Mouse (Mus musculus): Measurements from ENCODE around the gene Prtg.

The Prtg gene

GRCm38 (mm10) chr9:72862186-72862585, 55.5 kb downstream of the Prtg start:
- DNase-seq (ENCODE audit: low spot score in 2 of 2) = no peak

GRCm38 (mm10) chr9:72862955-72863354, 56.3 kb downstream of the Prtg start:
- DNase-seq (ENCODE audit: low spot score in 2 of 2) = no peak

GRCm38 (mm10) chr9:72863773-72864172, 57.1 kb downstream of the Prtg start:
- DNase-seq (ENCODE audit: low spot score in 2 of 2) = no peak

GRCm38 (mm10) chr9:72867434-72867833, 60.8 kb downstream of the Prtg start:
- DNase-seq (ENCODE audit: low spot score in 2 of 2) = no peak

GRCm38 (mm10) chr9:72868774-72869173, 62.1 kb downstream of the Prtg start:
- DNase-seq (ENCODE audit: low spot score in 2 of 2) = no peak

GRCm38 (mm10) chr9:72871506-72872297, 65.0 kb downstream of the Prtg start:
- DNase-seq (ENCODE audit: low spot score in 2 of 2) = no peak

- no peak for DNase-seq (ENCODE audit: low spot score in 2 of 2)
Observed at GRCm38 (mm10) chr9:72872298-72873130, 65.8 kb downstream of the Prtg start.

GRCm38 (mm10) chr9:72875878-72876277, 69.2 kb downstream of the Prtg start:
- no peak for DNase-seq (ENCODE audit: low spot score in 2 of 2)

GRCm38 (mm10) chr9:72877905-72878304, 71.2 kb downstream of the Prtg start:
- DNase-seq (ENCODE audit: low spot score in 2 of 2) = no peak

- DNase-seq (ENCODE audit: low spot score in 2 of 2) = no peak
Observed at GRCm38 (mm10) chr9:72878656-72879055, 72.0 kb downstream of the Prtg start.

- DNase-seq (ENCODE audit: low spot score in 2 of 2) = no peak
Observed at GRCm38 (mm10) chr9:72879601-72880000, 72.9 kb downstream of the Prtg start.

- DNase-seq (ENCODE audit: low spot score in 2 of 2) = no peak
Observed at GRCm38 (mm10) chr9:72880225-72880960, 73.7 kb downstream of the Prtg start.

- no peak for DNase-seq (ENCODE audit: low spot score in 2 of 2)
Observed at GRCm38 (mm10) chr9:72881026-72881768, 74.5 kb downstream of the Prtg start.

GRCm38 (mm10) chr9:72883940-72884339, 77.3 kb downstream of the Prtg start:
- DNase-seq (ENCODE audit: low spot score in 2 of 2) = peak in 1 of 2 experiments; percentile 7

GRCm38 (mm10) chr9:72889777-72890176, 83.1 kb downstream of the Prtg start:
- DNase-seq (ENCODE audit: low spot score in 2 of 2) = no peak

GRCm38 (mm10) chr9:72890499-72891085, 83.9 kb downstream of the Prtg start:
- no peak for DNase-seq (ENCODE audit: low spot score in 2 of 2)

GRCm38 (mm10) chr9:72892761-72893160, 86.1 kb downstream of the Prtg start:
- no peak for DNase-seq (ENCODE audit: low spot score in 2 of 2)

- DNase-seq (ENCODE audit: low spot score in 2 of 2) = no peak
Observed at GRCm38 (mm10) chr9:72894796-72895352, 88.2 kb downstream of the Prtg start.

GRCm38 (mm10) chr9:72902057-72902456, 95.4 kb downstream of the Prtg start:
- no peak for DNase-seq (ENCODE audit: low spot score in 2 of 2)

- no peak for DNase-seq (ENCODE audit: low spot score in 2 of 2)
Observed at GRCm38 (mm10) chr9:72902611-72903010, 95.9 kb downstream of the Prtg start.

GRCm38 (mm10) chr9:72906693-72907103, 100.0 kb downstream of the Prtg start:
- DNase-seq (ENCODE audit: low spot score in 2 of 2) = no peak
